Mouse (Mus musculus) hindbrain, embryonic 14.5 days (tissue): ENCODE data around the gene Fbxl3. TPM values are rescaled to one million over a fixed set of nuclear protein-coding genes. Genes with fewer than 3 reads are reported as not detected.
A peak's percentile ranks its signal among the peaks of the same experiment; 100 is the strongest.

ENCODE experiments used
- ATAC-seq: fragments of 200-750 bp; cut with Nextera tagmentation; 2 replicates; pipeline ENCODE4 v1.8.0; 2017; ENCODE audit warnings: moderate number of reproducible peaks, mild to moderate bottlenecking, moderate TSS enrichment, moderate library complexity; ENCODE audit not compliant: low FRiP score
- DNase-seq: peaks from one replicate; pipeline ENCODE4 v3.0.0-alpha.2; 2015; ENCODE audit warnings: low spot score
- H3K27ac ChIP-seq: fragments of 300-500 bp; sonication (generic); 2 replicates; pipeline ENCODE4 v1.5.1; 2014; ENCODE audit warnings: mild to moderate bottlenecking, moderate library complexity
- H3K27me3 ChIP-seq: fragments of 300-500 bp; sonication (generic); 2 replicates; pipeline ENCODE4 v1.6.1; 2014; ENCODE audit warnings: mild to moderate bottlenecking, low read length, mixed read lengths; ENCODE audit not compliant: control insufficient read depth, insufficient read depth
- H3K36me3 ChIP-seq: fragments of 300-500 bp; sonication (generic); replicated peaks from 2 replicates; pipeline ENCODE4 v1.6.1; 2014; ENCODE audit not compliant: control insufficient read depth, insufficient read depth
- H3K4me1 ChIP-seq: fragments of 300-500 bp; sonication (generic); replicated peaks from 2 replicates; pipeline ENCODE4 v1.6.1; 2014; ENCODE audit warnings: antibody characterized with exemption, low read length, mixed read lengths; ENCODE audit not compliant: control insufficient read depth, insufficient read depth
- H3K4me2 ChIP-seq: fragments of 300-500 bp; sonication (generic); replicated peaks from 2 replicates; pipeline ENCODE4 v1.6.1; 2014; ENCODE audit warnings: mild to moderate bottlenecking, moderate library complexity
- H3K4me3 ChIP-seq: fragments of 300-500 bp; sonication (generic); replicated peaks from 2 replicates; pipeline ENCODE4 v1.5.1; 2014; ENCODE audit warnings: mild to moderate bottlenecking, low read length
- H3K9ac ChIP-seq: fragments of 300-500 bp; sonication (generic); 2 replicates; pipeline ENCODE4 v1.6.1; 2014
- H3K9me3 ChIP-seq: fragments of 300-500 bp; sonication (generic); 2 replicates; pipeline ENCODE4 v1.6.1; 2016; ENCODE audit warnings: low read length; ENCODE audit not compliant: control insufficient read depth
- WGBS: fragments of 180-500 bp; shearing (Covaris S2); extraction: QIAGEN DNeasy Blood & Tissue Kit; methylation state at CpG from one replicate; pipeline ENCODE4 v1.1.7; 2014; 5-methylcytosine and 5-hydroxymethylcytosine counted together
- polyA plus RNA-seq: library from polyadenylated mRNA; unstranded; fragments of >200 nt; fragmentation: Nextera tagmentation; extraction: Ambion mirVana; gene quantifications from 2 replicates; pipeline ENCODE4 v1.2.1, GENCODE M21; 2014

Fbxl3 gene
- polyA plus RNA-seq, 1 experiment from 2014 or later: 34.5 TPM

- no peak for ATAC-seq
- no peak overlapping the region for H3K4me3 ChIP-seq
Measured at GRCm38 (mm10) chr14:103056601-103057000, 42.8 kb downstream of the Fbxl3 start.

GRCm38 (mm10) chr14:103054731-103055130 is 44.6 kb downstream of the Fbxl3 start:
- 88% methylated on average over 13 of the region's 13 CpGs for WGBS
- no peaks in the 10 kb centered on the region for H3K27me3 ChIP-seq

More at GRCm38 (mm10) chr14:103056601-103057000, 42.8 kb downstream of the Fbxl3 start:
- no peaks in the 10 kb centered on the region for H3K9me3 ChIP-seq
- H3K27ac ChIP-seq: no peak overlapping the region
- H3K9ac ChIP-seq: no peak overlapping the region
- no peaks in the 10 kb centered on the region for H3K27me3 ChIP-seq
- DNase-seq: no peak
- no peak overlapping the region for H3K4me2 ChIP-seq
- H3K36me3 ChIP-seq: no peaks in the 10 kb centered on the region
- H3K4me1 ChIP-seq: no peaks in the 10 kb centered on the region
- whole genome bisulfite sequencing: 92% methylated on average over 7 of the region's 7 CpGs

GRCm38 (mm10) chr14:103051159-103051769 is 48.1 kb downstream of the Fbxl3 start:
- H3K27me3 ChIP-seq: no peaks in the 10 kb centered on the region
- H3K36me3 ChIP-seq: no peaks in the 10 kb centered on the region
- peak; percentile 69; the same call in 1 of the 2 replicates for ATAC-seq
- no peak overlapping the region for H3K27ac ChIP-seq
- H3K9ac ChIP-seq: no peak overlapping the region
- H3K4me2 ChIP-seq: no peak overlapping the region
- no peaks in the 10 kb centered on the region for H3K9me3 ChIP-seq
- no peak overlapping the region for H3K4me3 ChIP-seq
- peak; percentile 45 for DNase-seq
- no peaks in the 10 kb centered on the region for H3K4me1 ChIP-seq
- WGBS: 37% methylated on average over 8 of the region's 8 CpGs

More at GRCm38 (mm10) chr14:103054731-103055130, 44.6 kb downstream of the Fbxl3 start:
- H3K9ac ChIP-seq: no peak overlapping the region
- H3K4me1 ChIP-seq: no peaks in the 10 kb centered on the region
- no peak overlapping the region for H3K4me2 ChIP-seq
- ATAC-seq (no peak), DNase-seq (no peak)
- H3K9me3 ChIP-seq: no peaks in the 10 kb centered on the region
- no peak overlapping the region for H3K27ac ChIP-seq
- no peak overlapping the region for H3K4me3 ChIP-seq
- H3K36me3 ChIP-seq: no peaks in the 10 kb centered on the region

- 92% methylated on average over 11 of the region's 11 CpGs for WGBS
- H3K27me3 ChIP-seq: no peaks in the 10 kb centered on the region
- no peak for ATAC-seq
- H3K4me2 ChIP-seq: no peak overlapping the region
- no peaks in the 10 kb centered on the region for H3K36me3 ChIP-seq
- H3K9ac ChIP-seq: no peak overlapping the region
- H3K9me3 ChIP-seq: no peaks in the 10 kb centered on the region
- no peaks in the 10 kb centered on the region for H3K4me1 ChIP-seq
- no peak for DNase-seq
- H3K4me3 ChIP-seq: no peak overlapping the region
- no peak overlapping the region for H3K27ac ChIP-seq
Measured at GRCm38 (mm10) chr14:103048292-103049086, 50.9 kb downstream of the Fbxl3 start.

- Histone ChIP-seq H3K4me2 (no peak within 1 kb of the TSS), H3K27me3 (no peaks in the 10 kb centered on the region), H3K36me3 (no peaks in the 10 kb centered on the region), H3K27ac (no peak within 1 kb of the TSS), H3K4me1 (no peaks in the 10 kb centered on the region), H3K9me3 (no peaks in the 10 kb centered on the region), H3K9ac (no peak within 1 kb of the TSS), H3K4me3 (no peak within 1 kb of the TSS)
- WGBS: 74% methylated on average over 2 of the region's 2 CpGs
- DNase-seq (no peak), ATAC-seq (no peak)
Measured at GRCm38 (mm10) chr14:103046677-103047076, 52.7 kb downstream of the Fbxl3 start, which contains the start of gene Acod1. Gene Acod1, plus strand, starts transcription at chr14:103046977.

GRCm38 (mm10) chr14:103037016-103037415 is 62.4 kb downstream of the Fbxl3 start:
- 84% methylated on average over 3 of the region's 3 CpGs for WGBS
- Histone ChIP-seq H3K9me3 (no peaks in the 10 kb centered on the region), H3K4me2 (no peak overlapping the region), H3K36me3 (no peaks in the 10 kb centered on the region), H3K27me3 (no peaks in the 10 kb centered on the region), H3K4me3 (no peak overlapping the region), H3K4me1 (no peaks in the 10 kb centered on the region), H3K27ac (no peak overlapping the region), H3K9ac (no peak overlapping the region)
- no peak for ATAC-seq
- DNase-seq: no peak

GRCm38 (mm10) chr14:103034076-103034475 is 65.3 kb downstream of the Fbxl3 start:
- Histone ChIP-seq H3K4me3 (no peak overlapping the region), H3K9ac (no peak overlapping the region), H3K27ac (no peak overlapping the region), H3K36me3 (no peaks in the 10 kb centered on the region), H3K9me3 (no peaks in the 10 kb centered on the region), H3K4me1 (no peaks in the 10 kb centered on the region), H3K27me3 (no peaks in the 10 kb centered on the region), H3K4me2 (no peak overlapping the region)
- 88% methylated on average over 9 of the region's 9 CpGs for WGBS
- DNase-seq: no peak
- no peak for ATAC-seq

- H3K4me3 ChIP-seq: no peak overlapping the region
- no peaks in the 10 kb centered on the region for H3K4me1 ChIP-seq
- H3K4me2 ChIP-seq: no peak overlapping the region
- H3K27ac ChIP-seq: no peak overlapping the region
- H3K36me3 ChIP-seq: no peaks in the 10 kb centered on the region
- no peak for ATAC-seq
- no peak for DNase-seq
- WGBS: 79% methylated on average over 10 of the region's 10 CpGs
- H3K27me3 ChIP-seq: no peaks in the 10 kb centered on the region
- no peak overlapping the region for H3K9ac ChIP-seq
- H3K9me3 ChIP-seq: no peaks in the 10 kb centered on the region
Measured at GRCm38 (mm10) chr14:103033271-103033823, 66.0 kb downstream of the Fbxl3 start.
